Mouse (Mus musculus) liver, embryonic 14.5 days (tissue): ENCODE data around the gene Nme2.

Experiments used
- CTCF ChIP-seq: IDR thresholded peaks from 2 replicates; pipeline ENCODE4 v1.5.1; 2016; ENCODE audit warnings: antibody characterized with exemption, low read depth, control low read depth
- EP300 ChIP-seq: IDR thresholded peaks from 2 replicates; pipeline ENCODE4 v1.6.1; 2016; ENCODE audit warnings: antibody characterized with exemption, low read depth

DNA sequence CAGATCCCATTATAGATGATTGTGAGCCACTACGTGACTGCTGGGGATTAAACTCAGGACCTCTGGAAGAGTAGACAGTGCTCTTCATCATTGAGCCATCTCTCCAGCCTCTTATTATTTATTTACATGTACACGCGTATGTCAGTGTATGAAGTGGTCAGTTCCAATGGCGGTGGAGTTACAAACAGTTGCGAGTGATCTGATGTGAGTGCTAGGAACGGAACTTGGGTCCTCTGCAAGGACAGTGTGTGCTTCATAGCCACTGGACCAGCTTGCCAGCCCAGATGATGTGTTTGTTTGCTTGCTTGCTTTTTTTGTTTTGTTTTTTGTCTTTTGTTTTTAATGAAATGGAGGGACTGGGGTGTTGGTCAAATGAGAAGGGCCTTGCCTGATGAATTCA is 13.1 kb upstream of the Nme2 start:
- TF ChIP-seq CTCF (no peak), EP300 (no peak)
